Mouse (Mus musculus) brain, adult 10 weeks (tissue): Measurements from ENCODE around the gene Abcc9. TPM values are rescaled to one million over a fixed set of nuclear protein-coding genes. Genes with fewer than 3 reads are reported as not detected.

Source experiments
- polyA plus RNA-seq: library from polyadenylated mRNA; stranded (reverse); fragments of 350-450 nt; fragmentation: Illumina TruSeq; extraction: RNeasy Lipid Tissue Mini Kit (QIAGEN cat#74804); gene quantifications from one replicate; pipeline ENCODE4 v1.2.3, GENCODE M21; 2015; ENCODE audit warnings: low read depth, low replicate concordance

The Abcc9 gene
- 3.3 TPM for polyA plus RNA-seq

GRCm38 (mm10) chr6:142701652-142702637, at the start of gene Abcc9:
TSS of gene Abcc9 (minus strand) at chr6:142702315.

GRCm38 (mm10) chr6:142571055-142571618, 131.0 kb downstream of the Abcc9 start, which contains the start of gene Kcnj8:
TSS of gene Kcnj8 (minus strand) at chr6:142571614.

Other genes with a start within 250 kb of the Abcc9 start
- 0.27 TPM for gene Gys2, start 229.2 kb downstream of the Abcc9 start, polyA plus RNA-seq
- gene Ldhb, start 194.4 kb downstream of the Abcc9 start, polyA plus RNA-seq = 1,259 TPM
- gene Kcnj8, start 130.7 kb downstream of the Abcc9 start, polyA plus RNA-seq = 5.0 TPM
- gene Cmas, start 54.4 kb upstream of the Abcc9 start, polyA plus RNA-seq = 105 TPM
- not detected for gene Sult6b2, start 102.2 kb upstream of the Abcc9 start, polyA plus RNA-seq